In the genomic region with DNA sequence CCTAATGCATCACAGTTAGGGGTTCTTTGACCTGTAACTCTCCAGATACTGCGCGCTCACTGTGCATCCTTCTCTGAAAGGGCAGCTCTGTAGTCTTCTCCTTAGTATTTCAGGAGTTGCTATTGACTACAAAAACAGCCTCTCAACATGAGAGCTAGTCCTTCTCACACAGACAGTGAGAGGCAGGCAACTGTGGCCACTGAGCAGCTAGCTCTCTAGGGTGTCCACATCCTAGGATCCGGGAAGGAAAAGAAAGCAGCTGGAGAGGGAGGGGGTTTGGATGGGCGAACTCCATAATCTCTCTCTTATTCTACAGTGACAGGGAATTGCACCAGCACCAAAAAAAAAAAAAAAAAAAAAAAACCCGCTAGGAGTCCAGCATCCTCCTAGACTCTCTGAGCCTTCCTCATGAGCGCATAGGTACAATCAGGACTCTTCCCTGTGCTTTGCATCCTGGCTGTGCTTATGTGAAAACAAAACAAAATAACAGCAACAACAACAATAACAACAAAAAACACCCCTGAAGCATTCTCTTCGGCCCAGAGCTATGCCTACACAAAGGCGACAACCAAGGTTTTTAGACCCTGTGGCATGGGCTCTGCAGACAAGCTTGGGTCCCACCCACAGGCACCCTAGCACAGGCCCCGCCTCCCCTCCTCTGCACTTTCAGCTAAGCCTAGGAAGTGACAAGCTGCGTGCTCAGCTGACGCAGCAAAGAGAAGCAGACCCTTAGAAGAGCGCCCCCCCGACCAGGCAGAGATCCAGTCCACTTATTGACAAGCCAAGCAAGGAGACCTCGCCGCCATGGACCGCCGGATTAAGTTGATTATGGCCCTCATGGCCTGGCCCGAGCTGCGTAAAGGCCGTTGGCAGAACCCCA, we compare ENCODE assay signal across 8 mouse cellular contexts. TPM values are rescaled to one million over a fixed set of nuclear protein-coding genes. Genes with fewer than 3 reads are reported as not detected.
DNase-seq lines count a peak whose midpoint lies in the region; ATAC-seq and TF ChIP-seq lines count a peak whose summit lies in the region.

Rtl8c (plus strand) TSS at position 791 of the 880 bp plus-strand sequence.

- no peak for TF ChIP-seq EP300 in CH12.LX (IDR thresholded peaks at IDR 0.05; ENCODE audit: low read length)
- TF ChIP-seq EP300 in heart, postnatal 0 days (IDR thresholded peaks at IDR 0.05; ENCODE audit: low read depth): no peak

- in situ Hi-C loops in CH12.LX (cut with MboI; ENCODE audit: low pct_ligation_motif_present, low pct_unique_long_range_greater_than_20kb, low sequenced_read_pairs): no loop called here

- dilution Hi-C loops in CH12.LX (cut with MboI; ENCODE audit: extremely low pct_ligation_motif_present, extremely low pct_unique_long_range_greater_than_20kb, low sequenced_read_pairs): no loop called here

- H3K79me2 ChIP-seq in CH12.LX (replicated peaks; ENCODE audit: control insufficient read depth, extremely low read depth, insufficient read depth, poor library complexity, severe bottlenecking): no peaks in the 10 kb centered on the region

- WGBS in forebrain, embryonic 15.5 days: 25% methylated on average over 20 of the region's 20 CpGs
- WGBS in heart, postnatal 0 days: 30% methylated on average over 19 of the region's 20 CpGs
- 15% methylated on average over 19 of the region's 20 CpGs for WGBS in liver, embryonic 12.5 days (ENCODE audit: insufficient replicate concordance)

- peak within 1 kb of the TSS; percentile 41; the same call in 1 of the 2 replicates for H3K9ac ChIP-seq in CH12.LX (ENCODE audit: insufficient read depth, low read depth)
- H3K9ac ChIP-seq in forebrain, embryonic 15.5 days (replicated peaks): peak within 1 kb of the TSS; percentile 53
- peak within 1 kb of the TSS; percentile 54 for H3K9ac ChIP-seq in heart, postnatal 0 days (replicated peaks; ENCODE audit: low read depth, low read length)
- H3K9ac ChIP-seq in liver, embryonic 12.5 days: no peak within 1 kb of the TSS

- ATAC-seq in forebrain, embryonic 15.5 days (replicated peaks): peak; percentile 95
- ATAC-seq in heart, postnatal 0 days (ENCODE audit: insufficient read depth, low read depth): peak; percentile 87
- 0 out of 2 replicates have a peak, but pooled peaks have one; percentile 49 for ATAC-seq in liver, embryonic 12.5 days

- peak; percentile 38 for DNase-seq in CH12.LX (ENCODE audit: extremely low read depth)
- DNase-seq in cerebellum, adult 11 months: peak; percentile 65
- peak; percentile 40 for DNase-seq in heart, postnatal 0 days (ENCODE audit: low spot score)
- peak; percentile 67 to 74 for DNase-seq in kidney, postnatal 25 days
- DNase-seq in naive thymus-derived CD4-positive, alpha-beta T cell, adult 2 months (ENCODE audit: low read depth): peak; percentile 65
- DNase-seq in telencephalon, adult 2 months (ENCODE audit: low read depth, low spot score): peak; percentile 80

- no peaks in the 10 kb centered on the region for H3K4me1 ChIP-seq in CH12.LX (ENCODE audit: control insufficient read depth in 1 of 2, insufficient read depth in 2 of 2)
- H3K4me1 ChIP-seq in forebrain, embryonic 15.5 days: no peaks in the 10 kb centered on the region
- no peaks in the 10 kb centered on the region for H3K4me1 ChIP-seq in heart, postnatal 0 days (ENCODE audit: control insufficient read depth, insufficient read depth)
- H3K4me1 ChIP-seq in liver, embryonic 12.5 days: no peaks in the 10 kb centered on the region

- peak within 1 kb of the TSS; percentile 25 for H3K4me2 ChIP-seq in CH12.LX (ENCODE audit: insufficient read depth, low read depth, poor library complexity, severe bottlenecking)
- H3K4me2 ChIP-seq in forebrain, embryonic 15.5 days (replicated peaks): peak within 1 kb of the TSS; percentile 51
- peak within 1 kb of the TSS; percentile 72 for H3K4me2 ChIP-seq in heart, postnatal 0 days (ENCODE audit: low read depth, low read length)
- peak within 1 kb of the TSS; percentile 55 for H3K4me2 ChIP-seq in liver, embryonic 12.5 days

- no peak within 1 kb of the TSS for H3K27ac ChIP-seq in CH12.LX (ENCODE audit: insufficient read depth, low read depth)
- peak within 1 kb of the TSS; percentile 62 for H3K27ac ChIP-seq in forebrain, embryonic 15.5 days (replicated peaks)
- peak within 1 kb of the TSS; percentile 64 for H3K27ac ChIP-seq in heart, postnatal 0 days (ENCODE audit: low read depth)
- no peak within 1 kb of the TSS for H3K27ac ChIP-seq in liver, embryonic 12.5 days

- no peaks in the 10 kb centered on the region for H3K36me3 ChIP-seq in CH12.LX (replicated peaks in 1 of 2; ENCODE audit: control insufficient read depth in 1 of 2, insufficient read depth in 1 of 2, low read length in 1 of 2)
- H3K36me3 ChIP-seq in forebrain, embryonic 15.5 days: no peaks in the 10 kb centered on the region
- no peaks in the 10 kb centered on the region for H3K36me3 ChIP-seq in heart, postnatal 0 days (replicated peaks; ENCODE audit: control insufficient read depth, insufficient read depth, low read length)
- no peaks in the 10 kb centered on the region for H3K36me3 ChIP-seq in liver, embryonic 12.5 days

- TF ChIP-seq POLR2A in CH12.LX (IDR thresholded peaks at IDR 0.05; ENCODE audit: low read depth, low read length): 0 out of 2 replicates have a peak, but pooled peaks have one; percentile 15

- H3K27me3 ChIP-seq in CH12.LX (replicated peaks): no peaks in the 10 kb centered on the region
- no peaks in the 10 kb centered on the region for H3K27me3 ChIP-seq in forebrain, embryonic 15.5 days
- no peaks in the 10 kb centered on the region for H3K27me3 ChIP-seq in heart, postnatal 0 days (ENCODE audit: control insufficient read depth, insufficient read depth, low read length)
- no peaks in the 10 kb centered on the region for H3K27me3 ChIP-seq in liver, embryonic 12.5 days (replicated peaks)

- TF ChIP-seq CTCF in CH12.LX (conservative IDR thresholded peaks at IDR 0.05 in 1 of 2, IDR thresholded peaks at IDR 0.05 in 1 of 2; ENCODE audit: low read depth in 2 of 2, low read length in 2 of 2): 0 out of 4 replicates have a peak, but pooled peaks of 1 of the 2 experiments have one; percentile 0
- TF ChIP-seq CTCF in heart, postnatal 0 days (IDR thresholded peaks at IDR 0.05; ENCODE audit: low read depth): peak; percentile 6; the same call in 1 of the 2 replicates

- no peaks in the 10 kb centered on the region for H3K9me3 ChIP-seq in CH12.LX (replicated peaks; ENCODE audit: low read length)
- no peaks in the 10 kb centered on the region for H3K9me3 ChIP-seq in forebrain, embryonic 15.5 days
- no peaks in the 10 kb centered on the region for H3K9me3 ChIP-seq in heart, postnatal 0 days (replicated peaks; ENCODE audit: control insufficient read depth, low read length)
- no peaks in the 10 kb centered on the region for H3K9me3 ChIP-seq in liver, embryonic 12.5 days (replicated peaks)

- no peak for TF ChIP-seq RAD21 in CH12.LX (IDR thresholded peaks at IDR 0.05; ENCODE audit: low read depth, low read length)

- H3K4me3 ChIP-seq in CH12.LX (replicated peaks in 1 of 3; ENCODE audit: low read depth in 2 of 3, low read length in 2 of 3, poor library complexity in 1 of 3): peak within 1 kb of the TSS; percentile 37 to 54 (median 51)
- peak within 1 kb of the TSS; percentile 50 for H3K4me3 ChIP-seq in forebrain, embryonic 15.5 days
- H3K4me3 ChIP-seq in heart, postnatal 0 days (ENCODE audit: low read depth, low read length): peak within 1 kb of the TSS; percentile 58
- peak within 1 kb of the TSS; percentile 37 for H3K4me3 ChIP-seq in liver, embryonic 12.5 days

TF ChIP-seq in CH12.LX, 34 proteins besides CTCF, POLR2A, EP300 and RAD21:
- TF ChIP-seq USF1 (IDR thresholded peaks at IDR 0.05; ENCODE audit: low read depth, low read length) (no peak), NELFE (IDR thresholded peaks at IDR 0.05; ENCODE audit: low read depth, low read length) (no peak), ZKSCAN1 (IDR thresholded peaks at IDR 0.05; ENCODE audit: borderline replicate concordance, low read depth, low read length) (no peak), TBP (conservative IDR thresholded peaks at IDR 0.05; ENCODE audit: low read depth, low read length) (no peak), USF2 (conservative IDR thresholded peaks at IDR 0.05; ENCODE audit: low read depth, low read length) (no peak), ZC3H11A (IDR thresholded peaks at IDR 0.05; ENCODE audit: low read depth, low read length) (no peak)

RNA-seq across cellular contexts. Expression of gene Rtl8c, which starts in this region (rescaled TPM):
- total RNA-seq in CH12.LX (2012; rRNA removed) (2.1 and 2.5 TPM in 2 replicates), CH12.LX (2014; rRNA removed) (1.7 TPM in 1 of 2 replicates, not detected in the other)
- polyA plus RNA-seq in CH12.LX (2012; ENCODE audit: insufficient read length, low read depth): 5.5 and 6.4 TPM in 2 replicates
- 102 and 118 TPM in 2 replicates for polyA plus RNA-seq in forebrain, embryonic 15.5 days (2015; fragmentation: Nextera tagmentation; extraction: Ambion mirVana)
- 17.5 and 44.5 TPM in 2 replicates for total RNA-seq in heart, postnatal 0 days (2014; rRNA removed; ENCODE audit: low replicate concordance)
- polyA plus RNA-seq in heart, postnatal 0 days (2015; fragmentation: Nextera tagmentation; extraction: Ambion mirVana): 30.9 and 33.7 TPM in 2 replicates
- polyA plus RNA-seq in liver, embryonic 12.5 days (2016; fragmentation: Nextera tagmentation; extraction: Ambion mirVana): 2.8 and 4.3 TPM in 2 replicates

Comparison
In these comparisons a context has a peak if more than half of its experiments do, and no peak if none do; other contexts are left out.
1. H3K27ac ChIP-seq: peak in forebrain, embryonic 15.5 days (single experiment) and heart, postnatal 0 days (single experiment); none in CH12.LX (single experiment) and liver, embryonic 12.5 days (single experiment).
2. Peak in every context shown above with its lines, with median percentiles within 50 percentile points of each other: DNase-seq, H3K4me2 ChIP-seq, H3K4me3 ChIP-seq and ATAC-seq.